Mouse (Mus musculus) spleen, postnatal 4 days (tissue): Measurements from ENCODE around the gene Dnah17.

Experiments used
- DNase-seq, 2 experiments: peaks; one replicate each; pipeline ENCODE4 v3.0.0; 2022; ENCODE audit warnings: low spot score in 2 of 2

Gene Dnah17

GRCm38 (mm10) chr11:117995661-117996060, 134.8 kb downstream of the Dnah17 start:
- no peak for DNase-seq

- DNase-seq = no peak
Measured at GRCm38 (mm10) chr11:117995255-117995654, 135.2 kb downstream of the Dnah17 start.

- DNase-seq = no peak
Measured at GRCm38 (mm10) chr11:117994250-117995057, 136.0 kb downstream of the Dnah17 start.

- no peak for DNase-seq
Measured at GRCm38 (mm10) chr11:117993190-117994175, 137.0 kb downstream of the Dnah17 start.

- DNase-seq = peak in 1 of 2 experiments; percentile 50
Measured at GRCm38 (mm10) chr11:117991502-117992470, 138.6 kb downstream of the Dnah17 start.

GRCm38 (mm10) chr11:117989926-117990325, 140.5 kb downstream of the Dnah17 start:
- no peak for DNase-seq

GRCm38 (mm10) chr11:117989241-117989640, 141.2 kb downstream of the Dnah17 start:
- DNase-seq = no peak

GRCm38 (mm10) chr11:117987968-117988367, 142.5 kb downstream of the Dnah17 start:
- no peak for DNase-seq

- DNase-seq = peak; percentile 49 to 79
Measured at GRCm38 (mm10) chr11:117987032-117987451, 143.4 kb downstream of the Dnah17 start.

- DNase-seq = peak; percentile 88 to 96
Measured at GRCm38 (mm10) chr11:117986126-117987031, 144.1 kb downstream of the Dnah17 start, which contains the start of gene Pgs1. Gene Pgs1 (plus strand): TSS chr11:117986292.

GRCm38 (mm10) chr11:117983770-117984169, 146.7 kb downstream of the Dnah17 start:
- DNase-seq = no peak

GRCm38 (mm10) chr11:117982426-117982825, 148.0 kb downstream of the Dnah17 start:
- no peak for DNase-seq

GRCm38 (mm10) chr11:117979388-117979787, 151.0 kb downstream of the Dnah17 start:
- DNase-seq = no peak

GRCm38 (mm10) chr11:117977694-117978360, 152.6 kb downstream of the Dnah17 start:
- DNase-seq = no peak

- DNase-seq = peak; percentile 54 to 78
Measured at GRCm38 (mm10) chr11:117976081-117976582, 154.3 kb downstream of the Dnah17 start.

GRCm38 (mm10) chr11:117975211-117975967, 155.0 kb downstream of the Dnah17 start:
- no peak for DNase-seq

- no peak for DNase-seq
Measured at GRCm38 (mm10) chr11:117974327-117975125, 155.9 kb downstream of the Dnah17 start.

GRCm38 (mm10) chr11:117973569-117973968, 156.9 kb downstream of the Dnah17 start:
- DNase-seq = no peak
